Mouse (Mus musculus) spleen, adult 2 months (tissue): ENCODE measurements around the gene Carns1.

ENCODE experiments used
- CTCF ChIP-seq: fragments of 200-500 bp; IDR thresholded peaks from 2 replicates; pipeline ENCODE4 v1.5.1; 2011; ENCODE audit warnings: mild to moderate bottlenecking, inconsistent platforms; ENCODE audit not compliant: insufficient read depth, insufficient read length, insufficient replicate concordance; ENCODE audit errors: extremely low read depth
- POLR2A ChIP-seq: fragments of 200-500 bp; IDR thresholded peaks from 2 replicates; pipeline ENCODE4 v1.6.1; 2011; ENCODE audit warnings: low read depth, low read length, inconsistent platforms

- TF ChIP-seq CTCF: no peak
- TF ChIP-seq POLR2A: peak; percentile 26
These were observed 26.1 kb upstream of the Carns1 start, which contains the start of gene Rad9a for GRCm38 (mm10) chr19:4201291-4201909.
